Mouse (Mus musculus) left cerebral cortex, adult 8-10 months (tissue): ENCODE data around the gene Gm2022. TPM values are rescaled to one million over a fixed set of nuclear protein-coding genes. Genes with fewer than 3 reads are reported as not detected.
"Not testable (repeated sequence)": the region's sequence is repeated elsewhere in the genome, so short reads cannot be mapped to it uniquely, and the experiment has no call there.

Experiments used
- DNase-seq, 2 experiments: peaks; one replicate each; pipeline ENCODE4 v3.0.0; 2022; ENCODE audit warnings: low spot score in 2 of 2
- total RNA-seq, 4 experiments: library from RNA; stranded (reverse); gene quantifications; 2 replicates each; pipeline ENCODE4 v1.2.4; 2022

The Gm2022 gene
- total RNA-seq, result not detected

GRCm38 (mm10) chr12:87895070-87895469 is at the start of gene Gm2022:
Gene Gm2022 (plus strand): TSS chr12:87895370.
- not testable (repeated sequence) for DNase-seq

GRCm38 (mm10) chr12:87850657-87851056 is 44.5 kb upstream of the Gm2022 start:
- DNase-seq, result not testable (repeated sequence)

- DNase-seq, result not testable (repeated sequence)
Measured at GRCm38 (mm10) chr12:87856067-87856466, 39.1 kb upstream of the Gm2022 start.

GRCm38 (mm10) chr12:87861740-87862692 is 33.2 kb upstream of the Gm2022 start:
- not testable (repeated sequence) for DNase-seq

DNA sequence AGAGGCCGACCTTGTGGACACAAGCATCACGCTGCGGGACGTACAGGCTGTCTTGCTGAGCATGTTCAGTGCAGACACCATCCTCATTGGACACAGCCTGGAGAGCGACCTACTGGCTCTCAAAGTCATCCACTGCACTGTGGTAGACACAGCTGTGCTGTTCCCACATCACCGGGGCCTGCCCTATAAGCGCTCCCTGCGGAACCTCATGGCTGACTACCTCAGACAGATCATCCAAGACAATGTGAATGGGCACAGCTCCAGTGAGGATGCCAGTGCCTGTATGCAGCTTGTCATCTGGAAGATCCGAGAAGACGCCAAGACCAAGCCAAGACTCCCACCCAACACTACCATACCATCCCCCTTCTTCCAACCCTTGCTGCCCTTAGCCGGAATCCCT is 31.5 kb upstream of the Gm2022 start:
- not testable (repeated sequence) for DNase-seq

GRCm38 (mm10) chr12:87864048-87864447 is 31.1 kb upstream of the Gm2022 start:
- not testable (repeated sequence) for DNase-seq

GRCm38 (mm10) chr12:87873772-87874171 is 21.4 kb upstream of the Gm2022 start, which contains the start of gene Gm2016:
Gene Gm2016 (plus strand): TSS chr12:87874072.
- DNase-seq, result not testable (repeated sequence)

GRCm38 (mm10) chr12:87919721-87920120 is 24.6 kb downstream of the Gm2022 start, which contains the start of gene Gm2035:
Gene Gm2035 (minus strand): TSS chr12:87919857.
- DNase-seq, result not testable (repeated sequence)

Other genes with a start within 250 kb of the Gm2022 start
- gene Gm21319, start 119.6 kb upstream of the Gm2022 start, total RNA-seq, result not detected
- gene Gm21936, start 99.9 kb upstream of the Gm2022 start, total RNA-seq, result not detected
- gene BB287469, start 78.8 kb upstream of the Gm2022 start, total RNA-seq, result not detected
- gene Gm2001, start 53.0 kb upstream of the Gm2022 start, total RNA-seq, result not detected
- gene Gm2016, start 21.3 kb upstream of the Gm2022 start, total RNA-seq, result not detected
- gene Gm2035, start 24.5 kb downstream of the Gm2022 start, total RNA-seq, result not detected
- gene Gm2042, start 58.7 kb downstream of the Gm2022 start, total RNA-seq, result not detected
- gene Gm2075, start 116.5 kb downstream of the Gm2022 start, total RNA-seq, result not detected
- not detected for gene Gm6803, start 123.4 kb downstream of the Gm2022 start, total RNA-seq
- gene Gm2056, start 131.6 kb downstream of the Gm2022 start, total RNA-seq, result not detected
- gene Gm16368, start 188.3 kb downstream of the Gm2022 start, total RNA-seq, result not detected